Mouse (Mus musculus): Measurements from ENCODE around the gene Olfr1411. TPM values are rescaled to one million over a fixed set of nuclear protein-coding genes. Genes with fewer than 3 reads are reported as not detected.

Olfr1411 gene
- polyA plus RNA-seq, 1 experiment from 2014 or later, result not detected

DNA sequence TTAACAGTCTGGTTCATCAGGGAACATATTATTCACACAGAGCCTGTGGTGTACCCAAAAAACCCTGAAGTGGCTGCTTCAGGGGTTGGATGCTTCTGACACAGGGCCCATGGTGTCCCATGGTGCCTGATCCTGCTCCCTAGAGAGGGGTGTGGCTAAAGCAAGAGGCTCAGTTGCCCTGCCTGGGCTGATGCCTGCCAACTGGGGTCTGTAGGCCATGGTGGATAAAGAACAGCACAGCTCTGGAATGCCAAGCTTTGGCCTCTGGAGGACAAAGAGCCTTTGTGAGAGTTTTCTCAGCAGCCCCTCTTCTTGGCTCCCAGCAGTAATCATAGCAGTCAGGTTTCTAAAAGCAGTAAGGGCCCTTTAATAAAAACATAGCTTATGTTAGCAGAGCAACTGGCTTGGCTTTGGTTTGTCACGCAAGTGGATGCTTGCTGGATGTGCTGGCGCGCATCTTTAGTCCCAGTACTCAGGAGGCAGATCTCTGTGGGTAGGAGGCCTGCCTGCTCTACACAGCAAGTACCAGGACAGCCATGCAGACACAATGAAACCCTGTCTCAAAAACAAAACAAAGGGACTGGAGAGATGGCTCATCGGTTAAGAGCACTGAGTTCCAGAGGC lies 40.9 kb downstream of the Olfr1411 start:
- H3K4me1 ChIP-seq (ENCODE audit: control insufficient read depth, insufficient read depth, low read length), result peaks cover 2% of the 10 kb centered on the region; the same call in 1 of the 2 replicates
- H3K9me3 ChIP-seq (replicated peaks; ENCODE audit: control insufficient read depth, low read length), result no peaks in the 10 kb centered on the region
- H3K9ac ChIP-seq (ENCODE audit: low read depth, low read length), result no peak overlapping the region
- no peak for ATAC-seq (replicated peaks; ENCODE audit: insufficient number of reproducible peaks, low FRiP score, low TSS enrichment)
- H3K4me3 ChIP-seq (ENCODE audit: low read depth, low read length), result no peak overlapping the region
- WGBS (ENCODE audit: insufficient replicate concordance), result 87% methylated on average over 4 of the region's 4 CpGs
- H3K4me2 ChIP-seq, result no peak overlapping the region
- H3K27me3 ChIP-seq (ENCODE audit: control insufficient read depth, insufficient read depth, low read length), result no peaks in the 10 kb centered on the region
- H3K27ac ChIP-seq (ENCODE audit: low read depth, low read length), result no peak overlapping the region
- peaks cover 3% of the 10 kb centered on the region for H3K36me3 ChIP-seq (ENCODE audit: control insufficient read depth, insufficient read depth, low read length)

DNA sequence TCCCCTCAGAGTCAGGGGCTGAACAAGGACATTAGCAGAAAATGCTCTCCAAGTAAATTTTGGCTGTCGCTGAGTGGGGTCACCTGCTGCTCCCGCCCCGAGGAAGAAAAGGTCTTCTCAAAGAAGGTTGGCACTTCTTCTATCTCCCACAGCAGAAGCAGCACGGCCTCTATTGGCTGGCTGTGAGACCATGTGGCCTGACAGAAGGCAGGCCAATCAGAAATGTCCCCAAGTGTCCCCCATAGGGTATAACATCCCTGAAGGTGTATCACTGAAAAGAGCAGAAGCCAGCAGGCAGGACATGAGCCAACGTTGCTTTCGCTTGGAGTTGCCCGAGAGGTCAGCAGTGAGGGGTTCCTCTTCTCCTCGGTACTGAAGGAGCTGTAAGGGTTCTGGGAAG lies 41.8 kb downstream of the Olfr1411 start:
- Histone ChIP-seq H3K9ac (ENCODE audit: low read depth, low read length) (no peak overlapping the region), H3K27me3 (ENCODE audit: control insufficient read depth, insufficient read depth, low read length) (no peaks in the 10 kb centered on the region), H3K4me2 (no peak overlapping the region), H3K27ac (ENCODE audit: low read depth, low read length) (no peak overlapping the region), H3K4me3 (ENCODE audit: low read depth, low read length) (no peak overlapping the region), H3K36me3 (ENCODE audit: control insufficient read depth, insufficient read depth, low read length) (peaks cover 3% of the 10 kb centered on the region), H3K9me3 (replicated peaks; ENCODE audit: control insufficient read depth, low read length) (no peaks in the 10 kb centered on the region), H3K4me1 (ENCODE audit: control insufficient read depth, insufficient read depth, low read length) (peaks cover 12% of the 10 kb centered on the region)
- WGBS (ENCODE audit: insufficient replicate concordance), result 83% methylated on average over 8 of the region's 8 CpGs
- no peak for ATAC-seq (replicated peaks; ENCODE audit: insufficient number of reproducible peaks, low FRiP score, low TSS enrichment)

DNA sequence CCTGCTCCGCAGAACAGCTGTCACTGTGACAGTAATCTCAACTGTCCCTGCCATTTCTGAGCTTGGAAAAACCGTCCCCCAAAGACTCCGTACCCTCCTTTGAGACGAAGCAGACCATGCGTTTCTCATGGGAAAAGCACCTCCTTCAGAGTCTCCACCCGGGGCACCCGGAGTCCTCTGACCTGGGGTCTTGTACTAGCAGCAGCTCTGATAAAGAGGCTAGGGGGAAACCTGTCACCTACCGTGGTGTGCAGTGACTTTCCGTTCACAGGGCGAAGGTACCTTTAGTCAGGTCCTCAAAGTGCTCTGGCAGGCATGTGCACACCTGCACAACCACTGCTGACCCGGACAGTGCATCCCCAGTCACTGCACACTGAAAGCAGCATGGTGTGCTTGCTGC lies 42.5 kb downstream of the Olfr1411 start:
- no peak for ATAC-seq (replicated peaks; ENCODE audit: insufficient number of reproducible peaks, low FRiP score, low TSS enrichment)
- no peaks in the 10 kb centered on the region for H3K9me3 ChIP-seq (replicated peaks; ENCODE audit: control insufficient read depth, low read length)
- no peak overlapping the region for H3K4me2 ChIP-seq
- H3K4me1 ChIP-seq (ENCODE audit: control insufficient read depth, insufficient read depth, low read length), result peaks cover 14% of the 10 kb centered on the region
- H3K4me3 ChIP-seq (ENCODE audit: low read depth, low read length), result no peak overlapping the region
- WGBS (ENCODE audit: insufficient replicate concordance), result 90% methylated on average over 11 of the region's 11 CpGs
- H3K9ac ChIP-seq (ENCODE audit: low read depth, low read length), result no peak overlapping the region
- H3K27me3 ChIP-seq (ENCODE audit: control insufficient read depth, insufficient read depth, low read length), result no peaks in the 10 kb centered on the region
- H3K27ac ChIP-seq (ENCODE audit: low read depth, low read length), result no peak overlapping the region
- peaks cover 3% of the 10 kb centered on the region for H3K36me3 ChIP-seq (ENCODE audit: control insufficient read depth, insufficient read depth, low read length)

DNA sequence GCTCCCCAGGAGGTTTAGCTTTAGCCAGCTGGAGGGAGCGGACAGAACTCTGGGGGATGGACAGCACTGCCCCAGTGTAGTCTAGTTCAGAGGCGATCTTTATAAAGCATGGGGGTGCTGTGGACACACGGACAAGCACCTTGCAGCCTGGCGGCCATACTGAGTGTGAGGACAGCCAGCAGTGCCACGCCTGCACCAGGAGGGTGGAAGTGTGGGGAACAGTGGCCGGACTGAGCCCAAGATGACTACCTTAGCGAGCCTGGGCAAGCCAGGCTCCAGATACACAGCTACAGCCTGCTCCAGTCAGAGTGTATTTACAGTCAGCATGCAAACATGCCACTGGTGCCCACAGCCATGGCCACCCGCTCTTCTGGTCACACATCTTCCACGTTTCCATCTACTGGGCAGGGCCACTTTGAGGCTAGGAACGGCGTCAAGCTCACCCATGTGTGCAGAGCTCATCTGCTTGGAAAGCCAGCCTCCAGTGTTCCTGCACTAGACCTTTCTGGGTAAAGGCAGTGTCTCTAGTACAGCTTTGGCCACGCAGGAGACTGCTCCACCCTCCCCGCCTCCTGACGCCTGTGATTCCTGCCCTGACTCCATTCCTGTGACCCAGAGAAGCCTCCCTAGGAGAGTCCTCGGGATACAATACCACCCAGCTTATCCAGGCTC lies 43.4 kb downstream of the Olfr1411 start:
- ATAC-seq (replicated peaks; ENCODE audit: insufficient number of reproducible peaks, low FRiP score, low TSS enrichment), result no peak
- no peak overlapping the region for H3K4me2 ChIP-seq
- no peaks in the 10 kb centered on the region for H3K9me3 ChIP-seq (replicated peaks; ENCODE audit: control insufficient read depth, low read length)
- H3K9ac ChIP-seq (ENCODE audit: low read depth, low read length), result no peak overlapping the region
- no peak overlapping the region for H3K27ac ChIP-seq (ENCODE audit: low read depth, low read length)
- WGBS (ENCODE audit: insufficient replicate concordance), result 92% methylated on average over 15 of the region's 15 CpGs
- H3K36me3 ChIP-seq (ENCODE audit: control insufficient read depth, insufficient read depth, low read length), result peaks cover 3% of the 10 kb centered on the region
- H3K4me1 ChIP-seq (ENCODE audit: control insufficient read depth, insufficient read depth, low read length), result peaks cover 16% of the 10 kb centered on the region
- H3K4me3 ChIP-seq (ENCODE audit: low read depth, low read length), result no peak overlapping the region
- no peaks in the 10 kb centered on the region for H3K27me3 ChIP-seq (ENCODE audit: control insufficient read depth, insufficient read depth, low read length)

DNA sequence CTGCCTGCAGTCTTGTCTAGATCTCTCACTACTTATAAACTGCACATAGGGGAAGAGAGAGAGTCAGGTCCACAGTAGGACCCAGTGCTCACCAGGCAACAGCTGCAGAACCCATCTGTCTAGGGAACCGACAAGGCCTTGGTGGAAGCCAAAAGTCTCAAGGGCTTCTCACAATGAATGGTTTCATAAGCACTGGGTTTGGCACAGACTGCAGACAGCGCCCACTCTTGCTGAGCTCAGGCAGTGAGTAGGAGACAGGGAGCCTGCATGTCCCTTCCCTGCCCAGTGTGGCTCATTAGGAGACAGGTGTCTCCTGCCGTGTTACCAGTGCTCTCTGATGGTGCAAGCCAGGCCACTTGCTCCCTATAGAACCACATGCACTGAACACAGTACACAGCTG lies 44.0 kb downstream of the Olfr1411 start:
- WGBS (ENCODE audit: insufficient replicate concordance), result 85% methylated on average over 3 of the region's 3 CpGs
- Histone ChIP-seq H3K9me3 (replicated peaks; ENCODE audit: control insufficient read depth, low read length) (no peaks in the 10 kb centered on the region), H3K4me2 (no peak overlapping the region), H3K4me3 (ENCODE audit: low read depth, low read length) (no peak overlapping the region), H3K4me1 (ENCODE audit: control insufficient read depth, insufficient read depth, low read length) (peaks cover 16% of the 10 kb centered on the region), H3K27ac (ENCODE audit: low read depth, low read length) (no peak overlapping the region), H3K27me3 (ENCODE audit: control insufficient read depth, insufficient read depth, low read length) (no peaks in the 10 kb centered on the region), H3K9ac (ENCODE audit: low read depth, low read length) (no peak overlapping the region), H3K36me3 (ENCODE audit: control insufficient read depth, insufficient read depth, low read length) (peaks cover 3% of the 10 kb centered on the region)
- ATAC-seq (replicated peaks; ENCODE audit: insufficient number of reproducible peaks, low FRiP score, low TSS enrichment), result no peak

DNA sequence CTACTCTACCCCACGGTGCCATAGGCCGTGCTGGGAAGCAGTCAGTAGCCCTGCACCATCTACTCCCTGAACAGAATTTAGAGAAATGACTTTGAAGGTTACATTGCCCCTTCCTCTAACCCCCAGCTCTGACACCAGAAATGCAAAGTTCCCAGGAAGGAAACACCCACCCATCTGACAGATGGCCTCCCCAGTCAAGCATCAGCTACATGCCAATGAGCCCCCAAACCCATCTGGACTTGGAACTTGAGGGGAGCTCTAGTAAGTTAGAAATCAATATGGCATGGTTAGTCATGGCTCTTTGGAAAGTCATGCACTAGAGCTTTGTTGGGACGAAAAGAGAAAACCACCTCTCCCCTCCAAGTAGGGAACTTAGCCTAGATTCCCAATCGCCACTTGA lies 44.5 kb downstream of the Olfr1411 start:
- ATAC-seq (replicated peaks; ENCODE audit: insufficient number of reproducible peaks, low FRiP score, low TSS enrichment), result no peak
- Histone ChIP-seq H3K9ac (ENCODE audit: low read depth, low read length) (no peak overlapping the region), H3K27me3 (ENCODE audit: control insufficient read depth, insufficient read depth, low read length) (no peaks in the 10 kb centered on the region), H3K9me3 (replicated peaks; ENCODE audit: control insufficient read depth, low read length) (no peaks in the 10 kb centered on the region), H3K4me1 (ENCODE audit: control insufficient read depth, insufficient read depth, low read length) (peaks cover 16% of the 10 kb centered on the region), H3K4me3 (ENCODE audit: low read depth, low read length) (no peak overlapping the region), H3K4me2 (no peak overlapping the region), H3K27ac (ENCODE audit: low read depth, low read length) (no peak overlapping the region), H3K36me3 (ENCODE audit: control insufficient read depth, insufficient read depth, low read length) (peaks cover 3% of the 10 kb centered on the region)
- 92% methylated on average over 4 of the region's 4 CpGs for WGBS (ENCODE audit: insufficient replicate concordance)

DNA sequence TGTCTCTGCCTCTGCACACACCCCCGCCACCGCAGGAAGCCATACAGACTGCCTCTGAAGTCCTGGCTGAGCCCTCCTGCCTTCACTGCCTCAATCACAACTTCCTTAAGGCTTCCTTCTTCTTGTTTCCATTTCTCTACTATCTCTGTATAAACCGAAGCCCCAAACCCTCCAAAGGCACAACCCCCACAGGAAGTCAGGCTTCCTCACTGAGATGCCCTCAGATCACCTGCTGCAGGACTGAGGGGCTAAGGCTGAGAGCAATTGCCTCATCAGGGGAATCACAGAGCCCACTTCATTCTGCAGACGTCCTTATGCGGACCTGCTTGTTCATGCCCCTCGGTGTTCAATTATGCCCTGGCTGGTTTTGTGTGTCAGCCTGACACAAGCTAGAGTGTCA lies 46.2 kb downstream of the Olfr1411 start:
- 79% methylated on average over 6 of the region's 6 CpGs for WGBS (ENCODE audit: insufficient replicate concordance)
- H3K4me3 ChIP-seq (ENCODE audit: low read depth, low read length), result no peak overlapping the region
- ATAC-seq (replicated peaks; ENCODE audit: insufficient number of reproducible peaks, low FRiP score, low TSS enrichment), result no peak

DNA sequence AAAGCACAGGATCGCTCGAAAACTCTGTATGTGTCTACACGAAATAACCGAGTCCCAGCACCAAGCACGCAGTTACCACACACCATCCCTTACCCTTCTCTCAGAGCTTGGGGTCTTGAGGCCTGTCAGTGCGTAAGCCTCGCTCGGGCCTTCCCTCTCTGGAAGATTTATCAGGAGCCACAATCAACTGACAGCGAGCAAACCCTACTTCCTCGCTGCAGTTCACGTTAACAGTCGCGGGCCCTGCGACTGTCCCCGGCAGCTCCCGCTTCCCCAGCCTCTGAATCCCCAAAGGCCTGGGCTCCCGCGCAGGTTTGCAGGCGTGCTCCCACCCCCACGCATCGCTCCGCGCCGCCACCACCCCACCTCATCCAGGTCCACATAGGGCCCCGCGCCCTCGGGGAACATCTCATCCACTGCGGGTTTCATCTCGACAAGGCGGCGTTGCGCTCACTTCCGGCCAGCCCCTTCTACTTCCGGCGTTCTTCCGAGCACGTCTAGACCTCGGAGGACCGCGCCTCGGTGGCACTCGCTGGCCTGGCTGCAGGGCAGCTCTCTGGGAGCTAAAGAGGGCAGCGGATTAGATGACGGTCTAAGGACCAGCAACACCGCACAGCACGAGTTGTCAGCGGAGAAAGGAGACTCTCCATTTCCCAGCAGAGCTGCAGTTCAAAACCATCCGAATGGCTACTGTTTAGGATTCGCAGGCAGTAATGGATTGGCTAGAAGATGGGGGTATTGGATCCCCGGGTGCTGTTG lies 47.5 kb downstream of the Olfr1411 start, which contains the start of gene Cops9:
Cops9 (minus strand) TSS at position 472 of the 759 bp plus-strand sequence.
- 1% methylated on average over 50 of the region's 50 CpGs for WGBS (ENCODE audit: insufficient replicate concordance)
- Histone ChIP-seq H3K27me3 (ENCODE audit: control insufficient read depth, insufficient read depth, low read length) (peaks cover 11% of the 10 kb centered on the region), H3K27ac (ENCODE audit: low read depth, low read length) (peak within 1 kb of the TSS; percentile 41; the same call in 1 of the 2 replicates), H3K4me1 (ENCODE audit: control insufficient read depth, insufficient read depth, low read length) (peaks cover 16% of the 10 kb centered on the region), H3K9ac (ENCODE audit: low read depth, low read length) (peak within 1 kb of the TSS; percentile 94), H3K9me3 (replicated peaks; ENCODE audit: control insufficient read depth, low read length) (no peaks in the 10 kb centered on the region), H3K4me2 (peak within 1 kb of the TSS; percentile 98), H3K36me3 (ENCODE audit: control insufficient read depth, insufficient read depth, low read length) (peaks cover under 1% of the 10 kb centered on the region), H3K4me3 (ENCODE audit: low read depth, low read length) (peak within 1 kb of the TSS; percentile 87)
- peak; percentile 87 for ATAC-seq (replicated peaks; ENCODE audit: insufficient number of reproducible peaks, low FRiP score, low TSS enrichment)

More for the DNA sequence above, 46.2 kb downstream of the Olfr1411 start:
- no peak overlapping the region; the same call in 1 of the 2 replicates for H3K9ac ChIP-seq (ENCODE audit: low read depth, low read length)
- no peaks in the 10 kb centered on the region for H3K27me3 ChIP-seq (ENCODE audit: control insufficient read depth, insufficient read depth, low read length)
- no peaks in the 10 kb centered on the region for H3K9me3 ChIP-seq (replicated peaks; ENCODE audit: control insufficient read depth, low read length)
- H3K4me1 ChIP-seq (ENCODE audit: control insufficient read depth, insufficient read depth, low read length), result peaks cover 16% of the 10 kb centered on the region
- peak overlapping the region; percentile 98 for H3K4me2 ChIP-seq
- no peak overlapping the region for H3K27ac ChIP-seq (ENCODE audit: low read depth, low read length)
- peaks cover 3% of the 10 kb centered on the region for H3K36me3 ChIP-seq (ENCODE audit: control insufficient read depth, insufficient read depth, low read length)
